ENCODE assay signal across 18 mouse cellular contexts in genomic region chr5:103447806-103448416, GRCm38 (mm10). TPM values are rescaled to one million over a fixed set of nuclear protein-coding genes. Genes with fewer than 3 reads are reported as not detected.
A peak's percentile ranks its signal among the peaks of the same experiment; 100 is the strongest.
DNase-seq lines count a peak whose midpoint lies in the region; ATAC-seq lines count a peak whose summit lies in the region.
"Had no signal": no experiment of that assay in that cellular context is flagged by ENCODE, and none has a peak within 500 bp of the region (broad histone marks: within the 10 kb centered on the region; RNA-seq: fewer than 3 reads in every experiment).

No protein-coding gene starts in this region.

- no peak overlapping the region for H3K27ac ChIP-seq in forebrain, embryonic 14.5 days (ENCODE audit: low read depth, low read length)
- peak overlapping the region; percentile 50 for H3K27ac ChIP-seq in hindbrain, embryonic 15.5 days (replicated peaks)
- H3K27ac ChIP-seq in midbrain, embryonic 16.5 days (ENCODE audit: low read length): peak overlapping the region; percentile 65
- H3K27ac ChIP-seq: heart, embryonic 15.5 days; liver, embryonic 13.5 days had no signal

- no peak overlapping the region for H3K9ac ChIP-seq in forebrain, embryonic 14.5 days (ENCODE audit: low read length)
- H3K9ac ChIP-seq in hindbrain, embryonic 15.5 days: 0 out of 2 replicates have a peak overlapping the region, but pooled peaks have one; percentile 10
- peak overlapping the region; percentile 44; the same call in 1 of the 2 replicates for H3K9ac ChIP-seq in midbrain, embryonic 16.5 days (ENCODE audit: low read depth, low read length)
- H3K9ac ChIP-seq: embryonic facial prominence, embryonic 15.5 days; heart, embryonic 15.5 days; liver, embryonic 13.5 days had no signal

- H3K27me3 ChIP-seq in forebrain, embryonic 14.5 days (replicated peaks; ENCODE audit: control insufficient read depth, insufficient read depth, low read length): no peaks in the 10 kb centered on the region
- no peaks in the 10 kb centered on the region for H3K27me3 ChIP-seq in hindbrain, embryonic 15.5 days
- H3K27me3 ChIP-seq in midbrain, embryonic 16.5 days (ENCODE audit: control insufficient read depth, insufficient read depth, low read depth, low read length): no peaks in the 10 kb centered on the region
- H3K27me3 ChIP-seq: CH12.LX; embryonic facial prominence, embryonic 15.5 days; heart, embryonic 15.5 days; liver, embryonic 13.5 days had no signal

- peaks cover 10% of the 10 kb centered on the region for H3K4me1 ChIP-seq in forebrain, embryonic 14.5 days (ENCODE audit: control insufficient read depth, insufficient read depth, low read length)
- H3K4me1 ChIP-seq in hindbrain, embryonic 15.5 days (replicated peaks): peaks cover 10% of the 10 kb centered on the region
- peaks cover 16% of the 10 kb centered on the region for H3K4me1 ChIP-seq in midbrain, embryonic 16.5 days (ENCODE audit: control insufficient read depth, insufficient read depth, low read length)
- H3K4me1 ChIP-seq: heart, embryonic 15.5 days; liver, embryonic 13.5 days had no signal

- 24% methylated on average over 17 of the region's 17 CpGs for WGBS in forebrain, embryonic 14.5 days
- 42% methylated on average over 17 of the region's 17 CpGs for WGBS in hindbrain, embryonic 15.5 days
- 15% methylated on average over 17 of the region's 17 CpGs for WGBS in midbrain, embryonic 16.5 days

- DNase-seq in embryo, embryonic 10 days (ENCODE audit: low spot score): peak; percentile 40
- no peak for DNase-seq in embryo, embryonic 11 days
- no peak for DNase-seq in forebrain, embryonic 14.5 days (ENCODE audit: low spot score)
- DNase-seq in layer of hippocampus, postnatal 14 days (ENCODE audit: low spot score in 2 of 2): no peak
- DNase-seq in kidney, postnatal 25 days: no peak
- DNase-seq: adrenal gland, postnatal 36 days; cerebellum, postnatal 14 days; kidney, adult 2 months; kidney, postnatal 36 days; liver, embryonic 13.5 days; lung, postnatal 10 days; thymus, postnatal 14 days had no signal

- peak overlapping the region; percentile 14; the same call in 1 of the 2 replicates for H3K4me2 ChIP-seq in forebrain, embryonic 14.5 days (ENCODE audit: low read length)
- peak overlapping the region; percentile 40 for H3K4me2 ChIP-seq in hindbrain, embryonic 15.5 days
- peak overlapping the region; percentile 53 for H3K4me2 ChIP-seq in midbrain, embryonic 16.5 days (ENCODE audit: low read length)
- H3K4me2 ChIP-seq: embryonic facial prominence, embryonic 15.5 days; heart, embryonic 15.5 days; liver, embryonic 13.5 days had no signal

- no peaks in the 10 kb centered on the region for H3K36me3 ChIP-seq in forebrain, embryonic 14.5 days (ENCODE audit: control insufficient read depth, insufficient read depth, low read length)
- no peaks in the 10 kb centered on the region for H3K36me3 ChIP-seq in hindbrain, embryonic 15.5 days
- H3K36me3 ChIP-seq in midbrain, embryonic 16.5 days (ENCODE audit: control insufficient read depth, insufficient read depth, low read length): no peaks in the 10 kb centered on the region
- H3K36me3 ChIP-seq: embryonic facial prominence, embryonic 15.5 days; heart, embryonic 15.5 days; liver, embryonic 13.5 days had no signal

- peak; percentile 54; the same call in 1 of the 2 replicates for ATAC-seq in forebrain, embryonic 14.5 days
- ATAC-seq in hindbrain, embryonic 15.5 days (ENCODE audit: low FRiP score, low read depth): 0 out of 2 replicates have a peak, but pooled peaks have one; percentile 68
- peak; percentile 84 for ATAC-seq in midbrain, embryonic 16.5 days
- ATAC-seq in megakaryocyte, adult 5-6 weeks (ENCODE audit: poor library complexity, severe bottlenecking): no peak

- no peaks in the 10 kb centered on the region for H3K9me3 ChIP-seq in forebrain, embryonic 14.5 days (replicated peaks; ENCODE audit: control insufficient read depth, low read length)
- no peaks in the 10 kb centered on the region for H3K9me3 ChIP-seq in hindbrain, embryonic 15.5 days
- H3K9me3 ChIP-seq in midbrain, embryonic 16.5 days (replicated peaks; ENCODE audit: control insufficient read depth, low read length, poor library complexity, severe bottlenecking): no peaks in the 10 kb centered on the region
- H3K9me3 ChIP-seq: embryonic facial prominence, embryonic 15.5 days; heart, embryonic 15.5 days; liver, embryonic 13.5 days had no signal

- H3K4me3 ChIP-seq in forebrain, embryonic 14.5 days (ENCODE audit: low read depth, low read length): no peak overlapping the region
- 0 out of 2 replicates have a peak overlapping the region, but pooled peaks have one; percentile 1 for H3K4me3 ChIP-seq in hindbrain, embryonic 15.5 days
- peak overlapping the region; percentile 21 for H3K4me3 ChIP-seq in midbrain, embryonic 16.5 days (ENCODE audit: low read depth, low read length)
- H3K4me3 ChIP-seq: embryonic facial prominence, embryonic 15.5 days; heart, embryonic 15.5 days; liver, embryonic 13.5 days had no signal

RNA-seq across cellular contexts. Expression of gene Ptpn13, which starts 22.9 kb away (rescaled TPM):
- polyA plus RNA-seq in forebrain, embryonic 14.5 days (2014; fragmentation: Nextera tagmentation; extraction: Ambion mirVana): 4.8 and 5.6 TPM in 2 replicates
- polyA plus RNA-seq in hindbrain, embryonic 15.5 days (2015; fragmentation: Nextera tagmentation; extraction: Ambion mirVana): 4.7 and 5.7 TPM in 2 replicates
- 3.6 and 3.9 TPM in 2 replicates for polyA plus RNA-seq in midbrain, embryonic 16.5 days (2015; fragmentation: Nextera tagmentation; extraction: Ambion mirVana)
- total RNA-seq in megakaryocyte, adult 5-6 weeks (2015): 0.09 and 0.23 TPM in 2 replicates
- 0.04 and 0.33 TPM in 2 replicates for total RNA-seq in megakaryocyte, adult 5-6 weeks (2017)
- 10 to 100 TPM in 1 of 2 experiments, 1 to 10 TPM in 1; 8.2 to 10.1 TPM for total RNA-seq in layer of hippocampus, postnatal 14 days (2021)
